Comparison of ENCODE assay signal across 17 mouse cellular contexts in genomic region chr9:58276346-58276745, GRCm38 (mm10). TPM values are rescaled to one million over a fixed set of nuclear protein-coding genes. Genes with fewer than 3 reads are reported as not detected.
DNase-seq lines count a peak whose midpoint lies in the region; ATAC-seq and TF ChIP-seq lines count a peak whose summit lies in the region.
"Had no signal": no experiment of that assay in that cellular context is flagged by ENCODE, and none has a peak within 500 bp of the region (broad histone marks: within the 10 kb centered on the region; RNA-seq: fewer than 3 reads in every experiment).

No protein-coding gene starts in this region.

- no peak for ATAC-seq in heart, embryonic 15.5 days (replicated peaks; ENCODE audit: insufficient number of reproducible peaks, insufficient read depth, low FRiP score, low read depth)
- ATAC-seq in kidney, postnatal 0 days (replicated peaks; ENCODE audit: low FRiP score, low read depth), result no peak
- ATAC-seq: hindbrain, postnatal 0 days; Patski had no signal

- no peaks in the 10 kb centered on the region for H3K36me3 ChIP-seq in heart, embryonic 15.5 days
- no peaks in the 10 kb centered on the region for H3K36me3 ChIP-seq in kidney, postnatal 0 days (ENCODE audit: insufficient read depth, low read length)
- H3K36me3 ChIP-seq: liver, embryonic 15.5 days; midbrain, embryonic 12.5 days had no signal

- DNase-seq in heart, postnatal 10 days, result no peak
- peak; percentile 59 for DNase-seq in 416B (ENCODE audit: low read depth)
- peak; percentile 45 for DNase-seq in adipocyte (ENCODE audit: low spot score)
- DNase-seq in kidney, postnatal 0 days (ENCODE audit: low spot score), result no peak
- no peak for DNase-seq in testis, postnatal 10 days (ENCODE audit: low spot score)
- DNase-seq in embryo, embryonic 10.5 days (ENCODE audit: low spot score), result no peak
- no peak for DNase-seq in gastrocnemius, postnatal 25 days
- DNase-seq: adrenal gland, postnatal 25 days; cerebellum, adult 2 months; embryo, embryonic 11 days; heart, postnatal 14 days had no signal

- no peak overlapping the region for H3K4me3 ChIP-seq in heart, embryonic 15.5 days
- no peak overlapping the region for H3K4me3 ChIP-seq in kidney, postnatal 0 days (replicated peaks; ENCODE audit: low read depth, low read length)
- H3K4me3 ChIP-seq: layer of hippocampus, adult 2 months; liver, embryonic 15.5 days; midbrain, embryonic 12.5 days had no signal

- no peak overlapping the region for H3K9ac ChIP-seq in heart, embryonic 15.5 days
- no peak overlapping the region for H3K9ac ChIP-seq in kidney, postnatal 0 days (ENCODE audit: low read depth, low read length)
- H3K9ac ChIP-seq: liver, embryonic 15.5 days had no signal

- no peaks in the 10 kb centered on the region for H3K9me3 ChIP-seq in heart, embryonic 15.5 days (replicated peaks)
- H3K9me3 ChIP-seq in kidney, postnatal 0 days (replicated peaks; ENCODE audit: low read length), result no peaks in the 10 kb centered on the region
- H3K9me3 ChIP-seq: liver, embryonic 15.5 days; midbrain, embryonic 12.5 days had no signal

- peak overlapping the region; percentile 88; the same call in 1 of the 2 replicates for H3K27ac ChIP-seq in heart, embryonic 15.5 days
- H3K27ac ChIP-seq in kidney, postnatal 0 days, result peak overlapping the region; percentile 88
- H3K27ac ChIP-seq: midbrain, embryonic 12.5 days had no signal

- WGBS in heart, embryonic 15.5 days, result 72% methylated on average over 5 of the region's 5 CpGs
- WGBS in kidney, postnatal 0 days, result 17% methylated on average over 5 of the region's 5 CpGs

- intact Hi-C loops in heart, postnatal 10 days (cut with DNase I), result no loop called here

- no peak overlapping the region for H3K4me2 ChIP-seq in heart, embryonic 15.5 days
- H3K4me2 ChIP-seq in kidney, postnatal 0 days (ENCODE audit: low read length), result no peak overlapping the region
- H3K4me2 ChIP-seq: midbrain, embryonic 12.5 days had no signal

- peaks cover 32% of the 10 kb centered on the region for H3K4me1 ChIP-seq in heart, embryonic 15.5 days (replicated peaks)
- peaks cover 20% of the 10 kb centered on the region for H3K4me1 ChIP-seq in kidney, postnatal 0 days (replicated peaks; ENCODE audit: insufficient read depth, low read length)

- TF ChIP-seq CTCF in kidney, postnatal 0 days (IDR thresholded peaks at IDR 0.05; ENCODE audit: low read depth), result no peak

- no peaks in the 10 kb centered on the region for H3K27me3 ChIP-seq in heart, embryonic 15.5 days
- no peaks in the 10 kb centered on the region for H3K27me3 ChIP-seq in kidney, postnatal 0 days (ENCODE audit: insufficient read depth, low read length)
- H3K27me3 ChIP-seq: liver, embryonic 15.5 days; midbrain, embryonic 12.5 days; Patski had no signal

RNA-seq across cellular contexts. Expression of gene Stoml1, which starts 23.4 kb away (rescaled TPM):
- 25.2 and 28.6 TPM in 2 replicates for polyA plus RNA-seq in heart, embryonic 15.5 days (2015; fragmentation: Nextera tagmentation; extraction: Ambion mirVana)
- total RNA-seq in heart, postnatal 10 days (2021), result 10 to 100 TPM; 15.5 to 15.6 TPM
- polyA plus RNA-seq in kidney, postnatal 0 days (2015; fragmentation: Nextera tagmentation; extraction: Ambion mirVana), result 36.6 and 37.6 TPM in 2 replicates
- 1 to 10 TPM; 6.5 to 8.8 TPM for total RNA-seq in gastrocnemius, postnatal 25 days (2021)

RNA-seq across cellular contexts. Expression of gene Pml, which starts 26.8 kb away (rescaled TPM):
- polyA plus RNA-seq in heart, embryonic 15.5 days (2015; fragmentation: Nextera tagmentation; extraction: Ambion mirVana), result 10.0 and 15.8 TPM in 2 replicates
- 10 to 100 TPM; 12.4 to 13.0 TPM for total RNA-seq in heart, postnatal 10 days (2021)
- polyA plus RNA-seq in kidney, postnatal 0 days (2015; fragmentation: Nextera tagmentation; extraction: Ambion mirVana), result 14.3 and 15.2 TPM in 2 replicates
- total RNA-seq in gastrocnemius, postnatal 25 days (2021), result 1 to 10 TPM; 3.5 to 4.6 TPM

RNA-seq across cellular contexts. Expression of gene Loxl1, which starts 36.6 kb away (rescaled TPM):
- polyA plus RNA-seq in heart, embryonic 15.5 days (2015; fragmentation: Nextera tagmentation; extraction: Ambion mirVana), result 54.6 and 78.1 TPM in 2 replicates
- 10 to 100 TPM; 83.7 to 86.7 TPM for total RNA-seq in heart, postnatal 10 days (2021)
- polyA plus RNA-seq in kidney, postnatal 0 days (2015; fragmentation: Nextera tagmentation; extraction: Ambion mirVana), result 60.9 and 62.2 TPM in 2 replicates
- total RNA-seq in gastrocnemius, postnatal 25 days (2021), result 10 to 100 TPM; 19.1 to 28.7 TPM

Comparison
In these comparisons a context has a peak if more than half of its experiments do, and no peak if none do; other contexts are left out.
1. DNase-seq: peak in 416B (single experiment) and adipocyte (single experiment); none in heart, postnatal 10 days (0 of 2), kidney, postnatal 0 days (single experiment), testis, postnatal 10 days (single experiment), embryo, embryonic 10.5 days (single experiment) and gastrocnemius, postnatal 25 days (single experiment).